Mouse (Mus musculus) heart, postnatal 14 days (tissue): ENCODE results near the gene Wasf1. TPM values are rescaled to one million over a fixed set of nuclear protein-coding genes. Genes with fewer than 3 reads are reported as not detected.

Experiments used
- DNase-seq, 2 experiments: peaks; one replicate each; pipeline ENCODE4 v3.0.0; 2021 to 2022
- intact Hi-C: fragments of 180-260 bp; cut with DNase I; formaldehyde crosslinking; loops from one replicate; pipeline ENCODE4 v1.15.1; 2025
- total RNA-seq, 2 experiments: library from RNA; stranded (reverse); gene quantifications; 2 replicates each; pipeline ENCODE4 v1.2.3; 2021

The Wasf1 gene
- total RNA-seq, 2 experiments from 2014 or later = 1.3 to 1.4 TPM

GRCm38 (mm10) chr10:40884279-40884806, 1.1 kb downstream of the Wasf1 start:
- peak in 1 of 2 experiments; percentile 33 for DNase-seq
- intact Hi-C loops = loop anchor here (2.0 to 10.0 kb wide), 3 partner anchors 42 to 236 kb away; partner anchors contain the start of gene Mettl24

GRCm38 (mm10) chr10:40885432-40885831, 2.2 kb downstream of the Wasf1 start:
- no peak for DNase-seq
- intact Hi-C loops = loop anchor here (2.0 to 10.0 kb wide), 2 partner anchors 201 to 237 kb away; partner anchors contain the start of gene Mettl24

- intact Hi-C loops = loop anchor here (10.0 kb wide), 1 partner anchor 203 kb away; the partner anchor contains the start of gene Mettl24
Measured at GRCm38 (mm10) chr10:40887316-40887715, 4.0 kb downstream of the Wasf1 start.

GRCm38 (mm10) chr10:40889146-40889545, 5.9 kb downstream of the Wasf1 start:
- intact Hi-C loops = loop anchor here (10.0 kb wide), 1 partner anchor 204 kb away; the partner anchor contains the start of gene Mettl24

More at GRCm38 (mm10) chr10:40887316-40887715, 4.0 kb downstream of the Wasf1 start:
- DNase-seq = no peak

GRCm38 (mm10) chr10:40895765-40896164, 12.5 kb downstream of the Wasf1 start:
- intact Hi-C loops = no loop called here
- DNase-seq = no peak

More at GRCm38 (mm10) chr10:40889146-40889545, 5.9 kb downstream of the Wasf1 start:
- DNase-seq = no peak

GRCm38 (mm10) chr10:40896656-40897055, 13.4 kb downstream of the Wasf1 start:
- intact Hi-C loops = no loop called here
- DNase-seq = no peak

GRCm38 (mm10) chr10:40901786-40902185, 18.5 kb downstream of the Wasf1 start:
- intact Hi-C loops = no loop called here
- DNase-seq = no peak

GRCm38 (mm10) chr10:40906131-40906530, 22.9 kb downstream of the Wasf1 start:
- intact Hi-C loops = no loop called here

GRCm38 (mm10) chr10:40906802-40907201, 23.5 kb downstream of the Wasf1 start:
- intact Hi-C loops = no loop called here

More at GRCm38 (mm10) chr10:40906131-40906530, 22.9 kb downstream of the Wasf1 start:
- no peak for DNase-seq

GRCm38 (mm10) chr10:40908580-40908979, 25.3 kb downstream of the Wasf1 start:
- DNase-seq = no peak
- intact Hi-C loops = no loop called here

More at GRCm38 (mm10) chr10:40906802-40907201, 23.5 kb downstream of the Wasf1 start:
- DNase-seq = no peak

- intact Hi-C loops = no loop called here
- DNase-seq = no peak
Measured at GRCm38 (mm10) chr10:40910811-40911210, 27.5 kb downstream of the Wasf1 start.

- intact Hi-C loops = no loop called here
- no peak for DNase-seq
Measured at GRCm38 (mm10) chr10:40915240-40915639, 32.0 kb downstream of the Wasf1 start.

GRCm38 (mm10) chr10:40918669-40919440, 35.6 kb downstream of the Wasf1 start:
- DNase-seq = no peak
- intact Hi-C loops = no loop called here

GRCm38 (mm10) chr10:40919464-40919863, 36.2 kb downstream of the Wasf1 start:
- intact Hi-C loops = no loop called here
- DNase-seq = no peak

GRCm38 (mm10) chr10:40932995-40933394, 49.7 kb downstream of the Wasf1 start:
- intact Hi-C loops = no loop called here

GRCm38 (mm10) chr10:40936160-40936726, 53.0 kb downstream of the Wasf1 start:
- no peak for DNase-seq
- intact Hi-C loops = no loop called here

More at GRCm38 (mm10) chr10:40932995-40933394, 49.7 kb downstream of the Wasf1 start:
- DNase-seq = no peak

GRCm38 (mm10) chr10:40937569-40937968, 54.3 kb downstream of the Wasf1 start:
- intact Hi-C loops = no loop called here
- no peak for DNase-seq

GRCm38 (mm10) chr10:40942688-40943087, 59.4 kb downstream of the Wasf1 start:
- intact Hi-C loops = no loop called here
- no peak for DNase-seq

- intact Hi-C loops = no loop called here
- DNase-seq = no peak
Measured at GRCm38 (mm10) chr10:40950176-40950575, 66.9 kb downstream of the Wasf1 start.

- intact Hi-C loops = no loop called here
- DNase-seq = no peak
Measured at GRCm38 (mm10) chr10:40956206-40956605, 72.9 kb downstream of the Wasf1 start.

- peak in 1 of 2 experiments; percentile 27 for DNase-seq
Measured at GRCm38 (mm10) chr10:40961365-40961764, 78.1 kb downstream of the Wasf1 start.

More at GRCm38 (mm10) chr10:40961365-40961764, 78.1 kb downstream of the Wasf1 start:
- intact Hi-C loops = no loop called here
